Mouse (Mus musculus) hindbrain, embryonic 13.5 days (tissue): ENCODE data around the gene Ldb2. TPM values are rescaled to one million over a fixed set of nuclear protein-coding genes. Genes with fewer than 3 reads are reported as not detected.

Experiments used
- ATAC-seq: fragments of 200-750 bp; cut with Nextera tagmentation; 2 replicates; pipeline ENCODE4 v1.8.0; 2017; ENCODE audit warnings: moderate TSS enrichment; ENCODE audit not compliant: low FRiP score
- H3K27ac ChIP-seq: fragments of 300-500 bp; sonication (generic); 2 replicates; pipeline ENCODE4 v1.5.1; 2015; ENCODE audit warnings: inconsistent platforms, mild to moderate bottlenecking, moderate library complexity
- H3K27me3 ChIP-seq: fragments of 300-500 bp; sonication (generic); 2 replicates; pipeline ENCODE4 v1.6.1; 2015; ENCODE audit warnings: mild to moderate bottlenecking, inconsistent platforms
- H3K36me3 ChIP-seq: fragments of 300-500 bp; sonication (generic); 2 replicates; pipeline ENCODE4 v1.6.1; 2015; ENCODE audit warnings: mild to moderate bottlenecking, inconsistent platforms
- H3K4me1 ChIP-seq: fragments of 300-500 bp; sonication (generic); replicated peaks from 2 replicates; pipeline ENCODE4 v1.6.1; 2015; ENCODE audit warnings: inconsistent platforms
- H3K4me2 ChIP-seq: fragments of 300-500 bp; sonication (generic); 2 replicates; pipeline ENCODE4 v1.6.1; 2015; ENCODE audit warnings: inconsistent platforms, mild to moderate bottlenecking, moderate library complexity
- H3K4me3 ChIP-seq: fragments of 300-500 bp; sonication (generic); 2 replicates; pipeline ENCODE4 v1.5.1; 2015; ENCODE audit warnings: mild to moderate bottlenecking, inconsistent platforms
- H3K9ac ChIP-seq: fragments of 300-500 bp; sonication (generic); 2 replicates; pipeline ENCODE4 v1.6.1; 2015; ENCODE audit warnings: mild to moderate bottlenecking, inconsistent platforms
- H3K9me3 ChIP-seq: fragments of 300-500 bp; sonication (generic); 2 replicates; pipeline ENCODE4 v1.6.1; 2016; ENCODE audit warnings: inconsistent platforms
- WGBS: fragments of 180-500 bp; shearing (Covaris S2); methylation state at CpG from one replicate; pipeline ENCODE4 v1.1.7; 2015; 5-methylcytosine and 5-hydroxymethylcytosine counted together
- polyA plus RNA-seq: library from polyadenylated mRNA; unstranded; fragments of >200 nt; fragmentation: Nextera tagmentation; extraction: Ambion mirVana; gene quantifications from 2 replicates; pipeline ENCODE4 v1.2.1, GENCODE M21; 2015

The Ldb2 gene
- polyA plus RNA-seq, 1 experiment from 2014 or later = 23.9 TPM

GRCm38 (mm10) chr5:44553765-44554352, 245.6 kb downstream of the Ldb2 start:
- H3K27ac ChIP-seq = no peak overlapping the region
- no peaks in the 10 kb centered on the region for H3K27me3 ChIP-seq
- H3K9ac ChIP-seq = no peak overlapping the region
- WGBS = 84% methylated on average over 11 of the region's 11 CpGs
- no peak for ATAC-seq
- H3K4me2 ChIP-seq = no peak overlapping the region
- no peaks in the 10 kb centered on the region for H3K9me3 ChIP-seq
- peaks cover 3% of the 10 kb centered on the region; the same call in 1 of the 2 replicates for H3K4me1 ChIP-seq
- H3K4me3 ChIP-seq = no peak overlapping the region
- no peaks in the 10 kb centered on the region for H3K36me3 ChIP-seq

- H3K27me3 ChIP-seq = no peaks in the 10 kb centered on the region
- no peak overlapping the region for H3K4me2 ChIP-seq
- ATAC-seq = no peak
- H3K9me3 ChIP-seq = no peaks in the 10 kb centered on the region
- no peaks in the 10 kb centered on the region for H3K36me3 ChIP-seq
- H3K4me1 ChIP-seq = 0 out of 2 replicates have a peak, but pooled peaks cover 3% of the 10 kb centered on the region
- H3K4me3 ChIP-seq = no peak overlapping the region
- H3K9ac ChIP-seq = no peak overlapping the region
- H3K27ac ChIP-seq = no peak overlapping the region
Measured at GRCm38 (mm10) chr5:44553155-44553554, 246.3 kb downstream of the Ldb2 start.

GRCm38 (mm10) chr5:44552121-44552520, 247.4 kb downstream of the Ldb2 start:
- Histone ChIP-seq H3K36me3 (no peaks in the 10 kb centered on the region), H3K4me3 (no peak overlapping the region), H3K4me2 (no peak overlapping the region), H3K9me3 (no peaks in the 10 kb centered on the region), H3K27me3 (no peaks in the 10 kb centered on the region), H3K4me1 (no peaks in the 10 kb centered on the region), H3K9ac (no peak overlapping the region), H3K27ac (no peak overlapping the region)
- 84% methylated on average over 8 of the region's 8 CpGs for WGBS
- ATAC-seq = no peak

GRCm38 (mm10) chr5:44548468-44548867, 251.0 kb downstream of the Ldb2 start:
- Histone ChIP-seq H3K36me3 (no peaks in the 10 kb centered on the region), H3K4me1 (no peaks in the 10 kb centered on the region), H3K27ac (no peak overlapping the region), H3K4me3 (no peak overlapping the region), H3K27me3 (no peaks in the 10 kb centered on the region), H3K4me2 (no peak overlapping the region), H3K9ac (no peak overlapping the region), H3K9me3 (no peaks in the 10 kb centered on the region)
- no peak for ATAC-seq
- WGBS = 65% methylated on average over 11 of the region's 11 CpGs

- no peak overlapping the region for H3K4me3 ChIP-seq
- no peak overlapping the region for H3K9ac ChIP-seq
- H3K27ac ChIP-seq = no peak overlapping the region
- H3K27me3 ChIP-seq = no peaks in the 10 kb centered on the region
- no peak overlapping the region for H3K4me2 ChIP-seq
- no peak for ATAC-seq
- peaks cover 16% of the 10 kb centered on the region for H3K4me1 ChIP-seq
- 95% methylated on average over 2 of the region's 2 CpGs for WGBS
- no peaks in the 10 kb centered on the region for H3K9me3 ChIP-seq
- no peaks in the 10 kb centered on the region for H3K36me3 ChIP-seq
Measured at GRCm38 (mm10) chr5:44543472-44544132, 255.9 kb downstream of the Ldb2 start.

- Histone ChIP-seq H3K4me3 (no peak overlapping the region), H3K4me2 (no peak overlapping the region), H3K9ac (no peak overlapping the region), H3K4me1 (peaks cover 26% of the 10 kb centered on the region), H3K9me3 (no peaks in the 10 kb centered on the region), H3K27ac (no peak overlapping the region), H3K36me3 (no peaks in the 10 kb centered on the region), H3K27me3 (no peaks in the 10 kb centered on the region)
- WGBS = 91% methylated on average over 9 of the region's 9 CpGs
- ATAC-seq = no peak
Measured at GRCm38 (mm10) chr5:44541748-44542147, 257.7 kb downstream of the Ldb2 start.

GRCm38 (mm10) chr5:44538687-44539086, 260.8 kb downstream of the Ldb2 start:
- Histone ChIP-seq H3K9me3 (no peaks in the 10 kb centered on the region), H3K27ac (peak overlapping the region; percentile 66; the same call in 1 of the 2 replicates), H3K9ac (no peak overlapping the region), H3K27me3 (no peaks in the 10 kb centered on the region), H3K4me1 (peaks cover 30% of the 10 kb centered on the region), H3K4me2 (no peak overlapping the region), H3K4me3 (no peak overlapping the region), H3K36me3 (no peaks in the 10 kb centered on the region)
- 29% methylated on average over 2 of the region's 2 CpGs for WGBS
- peak; percentile 28; the same call in 1 of the 2 replicates for ATAC-seq

GRCm38 (mm10) chr5:44538000-44538395, 261.5 kb downstream of the Ldb2 start:
- no peak overlapping the region for H3K27ac ChIP-seq
- H3K4me2 ChIP-seq = 0 out of 2 replicates have a peak overlapping the region, but pooled peaks have one; percentile 13
- no peak overlapping the region for H3K4me3 ChIP-seq
- WGBS = 2% methylated on average over 5 of the region's 5 CpGs
- H3K27me3 ChIP-seq = no peaks in the 10 kb centered on the region
- ATAC-seq = peak; percentile 94
- no peaks in the 10 kb centered on the region for H3K9me3 ChIP-seq
- no peak overlapping the region for H3K9ac ChIP-seq
- peaks cover 30% of the 10 kb centered on the region for H3K4me1 ChIP-seq
- no peaks in the 10 kb centered on the region for H3K36me3 ChIP-seq

- H3K27me3 ChIP-seq = no peaks in the 10 kb centered on the region
- no peaks in the 10 kb centered on the region for H3K9me3 ChIP-seq
- H3K4me1 ChIP-seq = peaks cover 30% of the 10 kb centered on the region
- H3K36me3 ChIP-seq = no peaks in the 10 kb centered on the region
- no peak overlapping the region for H3K4me3 ChIP-seq
- no peak overlapping the region for H3K9ac ChIP-seq
- H3K27ac ChIP-seq = peak overlapping the region; percentile 77
- H3K4me2 ChIP-seq = no peak overlapping the region
- peak; percentile 57 for ATAC-seq
- WGBS = 44% methylated on average over 5 of the region's 5 CpGs
Measured at GRCm38 (mm10) chr5:44537316-44537999, 262.0 kb downstream of the Ldb2 start.

- no peak overlapping the region for H3K27ac ChIP-seq
- no peaks in the 10 kb centered on the region for H3K36me3 ChIP-seq
- no peak overlapping the region for H3K9ac ChIP-seq
Measured at GRCm38 (mm10) chr5:44529466-44529865, 270.0 kb downstream of the Ldb2 start.

GRCm38 (mm10) chr5:44529001-44529400, 270.5 kb downstream of the Ldb2 start:
- Histone ChIP-seq H3K36me3 (no peaks in the 10 kb centered on the region), H3K4me3 (no peak overlapping the region), H3K27me3 (no peaks in the 10 kb centered on the region), H3K4me2 (no peak overlapping the region), H3K9me3 (no peaks in the 10 kb centered on the region), H3K4me1 (no peaks in the 10 kb centered on the region), H3K27ac (no peak overlapping the region), H3K9ac (no peak overlapping the region)
- no peak for ATAC-seq
- 86% methylated on average over 1 of the region's 1 CpGs for WGBS

More at GRCm38 (mm10) chr5:44529466-44529865, 270.0 kb downstream of the Ldb2 start:
- no peaks in the 10 kb centered on the region for H3K4me1 ChIP-seq
- no peaks in the 10 kb centered on the region for H3K27me3 ChIP-seq
- WGBS = 73% methylated on average over 3 of the region's 3 CpGs
- no peak for ATAC-seq
- H3K9me3 ChIP-seq = no peaks in the 10 kb centered on the region
- H3K4me3 ChIP-seq = no peak overlapping the region
- H3K4me2 ChIP-seq = no peak overlapping the region

- no peak overlapping the region for H3K9ac ChIP-seq
- ATAC-seq = no peak
- no peaks in the 10 kb centered on the region for H3K27me3 ChIP-seq
- H3K9me3 ChIP-seq = peaks cover 7% of the 10 kb centered on the region; the same call in 1 of the 2 replicates
- no peak overlapping the region for H3K4me3 ChIP-seq
- no peak overlapping the region for H3K27ac ChIP-seq
- H3K4me1 ChIP-seq = no peaks in the 10 kb centered on the region
- no peaks in the 10 kb centered on the region for H3K36me3 ChIP-seq
- 92% methylated on average over 5 of the region's 5 CpGs for whole genome bisulfite sequencing
- no peak overlapping the region for H3K4me2 ChIP-seq
Measured at GRCm38 (mm10) chr5:44505221-44505620, 294.3 kb downstream of the Ldb2 start.
